In genomic region chr17:31011551-31012394, GRCm38 (mm10) we compare ENCODE assay signal across 9 mouse cellular contexts. TPM values are rescaled to one million over a fixed set of nuclear protein-coding genes. Genes with fewer than 3 reads are reported as not detected.
DNase-seq lines count a peak whose midpoint lies in the region; ATAC-seq and TF ChIP-seq lines count a peak whose summit lies in the region.
"Had no signal": no experiment of that assay in that cellular context is flagged by ENCODE, and none has a peak within 500 bp of the region (broad histone marks: within the 10 kb centered on the region; RNA-seq: fewer than 3 reads in every experiment).

No protein-coding gene starts in this region.

- no peak for ATAC-seq in kidney, embryonic 16.5 days (ENCODE audit: low FRiP score, low TSS enrichment)
- ATAC-seq in midbrain, embryonic 14.5 days (ENCODE audit: low FRiP score, low TSS enrichment): no peak

- peaks cover 8% of the 10 kb centered on the region; the same call in 1 of the 2 replicates for H3K9me3 ChIP-seq in kidney, embryonic 16.5 days (ENCODE audit: low read length)
- H3K9me3 ChIP-seq in midbrain, embryonic 14.5 days (ENCODE audit: control insufficient read depth, low read length): peaks cover 3% of the 10 kb centered on the region; the same call in 1 of the 2 replicates

- peak; percentile 89; the same call in 1 of the 2 replicates for TF ChIP-seq CTCF in thymus, adult 2 months (IDR thresholded peaks at IDR 0.05; ENCODE audit: borderline replicate concordance, control insufficient read depth, extremely low read depth, insufficient read depth, low read length, poor library complexity)

- H3K9ac ChIP-seq in kidney, embryonic 16.5 days (replicated peaks; ENCODE audit: low read length): no peak overlapping the region
- H3K9ac ChIP-seq in midbrain, embryonic 14.5 days (replicated peaks; ENCODE audit: low read length): no peak overlapping the region

- no peak overlapping the region for H3K4me2 ChIP-seq in kidney, embryonic 16.5 days (replicated peaks; ENCODE audit: low read depth, low read length)
- no peak overlapping the region for H3K4me2 ChIP-seq in midbrain, embryonic 14.5 days (ENCODE audit: low read length)

- no peak overlapping the region for H3K4me3 ChIP-seq in kidney, embryonic 16.5 days (ENCODE audit: low read length)
- no peak overlapping the region for H3K4me3 ChIP-seq in midbrain, embryonic 14.5 days (replicated peaks; ENCODE audit: low read depth, low read length)
- H3K4me3 ChIP-seq in thymus, adult 2 months (ENCODE audit: control insufficient read depth, insufficient read depth, low read length): peak overlapping the region; percentile 17
- H3K4me3 ChIP-seq: erythroblast, embryonic 14.5 days had no signal

- H3K27me3 ChIP-seq in kidney, embryonic 16.5 days (ENCODE audit: insufficient read depth, low read length): no peaks in the 10 kb centered on the region
- H3K27me3 ChIP-seq in midbrain, embryonic 14.5 days (ENCODE audit: control insufficient read depth, insufficient read depth, low read length): no peaks in the 10 kb centered on the region
- H3K27me3 ChIP-seq in thymus, adult 2 months (ENCODE audit: control insufficient read depth, insufficient read depth, low read length): no peaks in the 10 kb centered on the region

- DNase-seq in kidney, adult 9 months: peak; percentile 24
- DNase-seq in ES-CJ7 (ENCODE audit: low read depth, low spot score): peak; percentile 60
- peak; percentile 41 to 69 for DNase-seq in cerebellum, adult 18-20 months
- peak; percentile 59 for DNase-seq in forelimb bud, embryonic 11.5 days (ENCODE audit: low read depth, low spot score)
- DNase-seq in left cerebral cortex, postnatal 14 days (ENCODE audit: low spot score in 2 of 2): peak; percentile 44 to 60
- peak; percentile 88 for DNase-seq in midbrain, embryonic 14.5 days
- DNase-seq in thymus, adult 2 months: peak; percentile 62

- intact Hi-C loops in left cerebral cortex, postnatal 14 days (cut with DNase I): loop anchor here (2.0 to 10.0 kb wide), 4 partner anchors 107 to 483 kb away; no protein-coding TSS in a partner anchor

- H3K27ac ChIP-seq in kidney, embryonic 16.5 days (ENCODE audit: low read length): no peak overlapping the region
- no peak overlapping the region for H3K27ac ChIP-seq in midbrain, embryonic 14.5 days (replicated peaks; ENCODE audit: low read depth, low read length)
- H3K27ac ChIP-seq in thymus, adult 2 months (ENCODE audit: control insufficient read depth, insufficient read depth, low read length): peak overlapping the region; percentile 73

- no peak for TF ChIP-seq POLR2A in thymus, adult 2 months (IDR thresholded peaks at IDR 0.05; ENCODE audit: control insufficient read depth, extremely low read depth, insufficient read depth, low read length, poor library complexity)

- H3K36me3 ChIP-seq in kidney, embryonic 16.5 days (ENCODE audit: insufficient read depth, low read length): no peaks in the 10 kb centered on the region
- H3K36me3 ChIP-seq in midbrain, embryonic 14.5 days (ENCODE audit: control insufficient read depth, insufficient read depth, low read length): no peaks in the 10 kb centered on the region
- H3K36me3 ChIP-seq in thymus, adult 2 months (ENCODE audit: control insufficient read depth, insufficient read depth, low read length): no peaks in the 10 kb centered on the region

- 35% methylated on average over 9 of the region's 9 CpGs for WGBS in kidney, embryonic 16.5 days
- WGBS in midbrain, embryonic 14.5 days: 37% methylated on average over 9 of the region's 9 CpGs
- WGBS in thymus, adult 2 months: 4% methylated on average over 9 of the region's 9 CpGs

- no peaks in the 10 kb centered on the region for H3K4me1 ChIP-seq in kidney, embryonic 16.5 days (ENCODE audit: insufficient read depth, low read length)
- no peaks in the 10 kb centered on the region for H3K4me1 ChIP-seq in midbrain, embryonic 14.5 days (ENCODE audit: control insufficient read depth, insufficient read depth, low read length)
- H3K4me1 ChIP-seq in thymus, adult 2 months (replicated peaks; ENCODE audit: control insufficient read depth, insufficient read depth, low read length): peaks cover 24% of the 10 kb centered on the region

RNA-seq across cellular contexts. Expression of gene Abcg1, which starts 45.7 kb away (rescaled TPM):
- polyA plus RNA-seq in kidney, embryonic 16.5 days (2015; fragmentation: Nextera tagmentation; extraction: Ambion mirVana): 8.5 and 9.2 TPM in 2 replicates
- 10 to 100 TPM; 41.6 to 52.7 TPM for total RNA-seq in left cerebral cortex, postnatal 14 days (2021)
- 23.1 and 24.7 TPM in 2 replicates for polyA plus RNA-seq in midbrain, embryonic 14.5 days (2014; fragmentation: Nextera tagmentation; extraction: Ambion mirVana)
- polyA plus RNA-seq in thymus, adult 2 months (2012; rRNA removed): 103 and 107 TPM in 2 replicates

RNA-seq across cellular contexts. Expression of gene Umodl1, which starts 57.3 kb away (rescaled TPM):
- 0.14 TPM in 2 replicates for polyA plus RNA-seq in kidney, embryonic 16.5 days (2015; fragmentation: Nextera tagmentation; extraction: Ambion mirVana)
- under 1 TPM; 0.15 to 0.23 TPM for total RNA-seq in left cerebral cortex, postnatal 14 days (2021)
- not detected in 2 replicates for polyA plus RNA-seq in midbrain, embryonic 14.5 days (2014; fragmentation: Nextera tagmentation; extraction: Ambion mirVana)
- 1.5 and 2.0 TPM in 2 replicates for polyA plus RNA-seq in thymus, adult 2 months (2012; rRNA removed)

Comparison
In these comparisons a context has a peak if more than half of its experiments do, and no peak if none do; other contexts are left out.
1. DNase-seq: peak in every context shown above with its lines; median percentile 88 in midbrain, embryonic 14.5 days; 62 in thymus, adult 2 months; 60 in ES-CJ7; 59 in forelimb bud, embryonic 11.5 days; 55 in cerebellum, adult 18-20 months; 52 in left cerebral cortex, postnatal 14 days; 24 in kidney, adult 9 months.